Mouse (Mus musculus): ENCODE data around the gene Psme2. TPM values are rescaled to one million over a fixed set of nuclear protein-coding genes. Genes with fewer than 3 reads are reported as not detected.

The Psme2 gene
- polyA plus RNA-seq, 1 experiment from 2014 or later, result 182 TPM

DNA sequence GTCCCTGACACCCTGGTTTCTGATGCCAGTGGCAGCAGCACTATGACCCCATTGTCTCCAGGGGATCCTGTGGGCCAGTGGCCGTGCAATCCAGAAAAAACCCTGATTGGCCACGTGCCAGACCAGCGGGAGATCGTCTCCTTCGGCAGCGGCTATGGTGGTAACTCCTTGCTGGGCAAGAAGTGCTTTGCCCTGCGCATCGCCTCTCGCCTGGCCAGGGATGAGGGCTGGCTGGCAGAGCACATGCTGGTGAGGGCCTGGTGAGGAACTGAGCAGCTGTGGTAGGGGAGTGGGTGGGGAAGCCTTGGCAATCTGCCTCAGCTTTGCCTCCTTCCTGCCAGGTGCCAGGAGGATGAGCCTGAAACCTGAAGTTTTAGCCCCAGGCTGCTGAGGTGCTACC, 46.6 kb downstream of the Psme2 start:
- Histone ChIP-seq H3K9me3 (ENCODE audit: control insufficient read depth, low read length) (no peaks in the 10 kb centered on the region), H3K36me3 (ENCODE audit: control insufficient read depth, insufficient read depth) (peaks cover 2% of the 10 kb centered on the region; the same call in 1 of the 2 replicates), H3K27me3 (replicated peaks; ENCODE audit: control insufficient read depth, insufficient read depth, low read length) (no peaks in the 10 kb centered on the region), H3K4me1 (replicated peaks; ENCODE audit: control insufficient read depth, insufficient read depth, low read length) (peaks cover 26% of the 10 kb centered on the region), H3K4me2 (ENCODE audit: low read length) (no peak overlapping the region), H3K9ac (replicated peaks; ENCODE audit: low read depth, low read length) (peak overlapping the region; percentile 23; the same call in 1 of the 2 replicates), H3K4me3 (replicated peaks; ENCODE audit: low read length) (no peak overlapping the region), H3K27ac (ENCODE audit: low read length) (no peak overlapping the region)
- no peak for ATAC-seq
- WGBS, result 47% methylated on average over 9 of the region's 9 CpGs

GRCm38 (mm10) chr14:55542268-55542667, 48.6 kb downstream of the Psme2 start:
- Histone ChIP-seq H3K4me2 (ENCODE audit: low read length) (no peak overlapping the region), H3K9ac (replicated peaks; ENCODE audit: low read depth, low read length) (no peak overlapping the region), H3K9me3 (ENCODE audit: control insufficient read depth, low read length) (no peaks in the 10 kb centered on the region), H3K4me3 (replicated peaks; ENCODE audit: low read length) (no peak overlapping the region), H3K36me3 (ENCODE audit: control insufficient read depth, insufficient read depth) (no peaks in the 10 kb centered on the region), H3K27ac (ENCODE audit: low read length) (no peak overlapping the region), H3K4me1 (replicated peaks; ENCODE audit: control insufficient read depth, insufficient read depth, low read length) (peaks cover 26% of the 10 kb centered on the region), H3K27me3 (replicated peaks; ENCODE audit: control insufficient read depth, insufficient read depth, low read length) (no peaks in the 10 kb centered on the region)
- ATAC-seq, result no peak
- 97% methylated on average over 12 of the region's 12 CpGs for WGBS

GRCm38 (mm10) chr14:55540787-55541321, 50.1 kb downstream of the Psme2 start:
- Histone ChIP-seq H3K4me1 (replicated peaks; ENCODE audit: control insufficient read depth, insufficient read depth, low read length) (peaks cover 26% of the 10 kb centered on the region), H3K4me3 (replicated peaks; ENCODE audit: low read length) (peak overlapping the region; percentile 63), H3K27me3 (replicated peaks; ENCODE audit: control insufficient read depth, insufficient read depth, low read length) (no peaks in the 10 kb centered on the region), H3K9me3 (ENCODE audit: control insufficient read depth, low read length) (no peaks in the 10 kb centered on the region), H3K27ac (ENCODE audit: low read length) (peak overlapping the region; percentile 67), H3K36me3 (ENCODE audit: control insufficient read depth, insufficient read depth) (no peaks in the 10 kb centered on the region), H3K9ac (replicated peaks; ENCODE audit: low read depth, low read length) (peak overlapping the region; percentile 76), H3K4me2 (ENCODE audit: low read length) (peak overlapping the region; percentile 83)
- ATAC-seq, result peak; percentile 62
- 5% methylated on average over 10 of the region's 10 CpGs for WGBS

DNA sequence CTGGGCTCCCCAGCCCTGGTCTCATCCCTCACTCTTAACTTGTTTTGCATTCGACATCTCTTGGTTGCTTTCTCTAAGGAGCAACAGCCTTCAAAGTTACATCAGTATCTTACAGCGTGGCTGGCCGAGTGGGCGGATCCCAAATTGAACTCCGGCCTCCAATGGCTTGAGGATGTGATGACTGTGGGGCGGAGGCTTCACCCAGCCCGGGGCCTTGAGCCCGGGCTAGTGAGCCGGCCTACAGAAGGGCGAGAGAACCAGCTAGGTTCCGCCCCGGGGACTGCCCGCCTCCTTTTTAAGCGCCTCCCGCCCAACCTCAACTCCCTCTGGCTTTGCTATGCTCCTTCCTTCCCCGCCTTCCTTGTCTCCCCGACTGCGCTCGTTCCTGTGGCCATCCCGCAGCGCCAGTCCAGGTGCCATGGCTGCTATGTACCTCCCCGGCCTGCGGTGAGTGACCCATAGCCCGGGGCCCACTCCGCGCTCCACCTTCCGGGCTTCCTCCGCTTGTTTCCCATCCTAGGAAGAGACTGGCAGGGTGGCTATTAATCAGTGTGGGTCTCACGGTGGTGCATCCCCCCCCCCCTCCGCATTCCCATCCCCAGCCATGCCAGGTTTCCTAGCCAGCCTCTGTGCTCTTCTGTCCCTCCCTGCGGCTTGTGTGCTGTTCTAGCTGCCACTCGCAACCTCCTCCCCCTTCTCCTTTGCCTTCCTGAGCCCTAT, 50.7 kb downstream of the Psme2 start, which contains the start of gene Pck2:
TSS of gene Pck2 (plus strand) at position 200 of the 720 bp plus-strand sequence.
- H3K4me2 ChIP-seq (ENCODE audit: low read length), result peak within 1 kb of the TSS; percentile 83
- no peaks in the 10 kb centered on the region for H3K9me3 ChIP-seq (ENCODE audit: control insufficient read depth, low read length)
- peak within 1 kb of the TSS; percentile 76 for H3K9ac ChIP-seq (replicated peaks; ENCODE audit: low read depth, low read length)
- H3K27ac ChIP-seq (ENCODE audit: low read length), result peak within 1 kb of the TSS; percentile 67
- no peaks in the 10 kb centered on the region for H3K27me3 ChIP-seq (replicated peaks; ENCODE audit: control insufficient read depth, insufficient read depth, low read length)
- H3K4me3 ChIP-seq (replicated peaks; ENCODE audit: low read length), result peak within 1 kb of the TSS; percentile 63
- WGBS, result under 1% methylated on average over 32 of the region's 32 CpGs
- H3K36me3 ChIP-seq (ENCODE audit: control insufficient read depth, insufficient read depth), result no peaks in the 10 kb centered on the region
- H3K4me1 ChIP-seq (replicated peaks; ENCODE audit: control insufficient read depth, insufficient read depth, low read length), result peaks cover 26% of the 10 kb centered on the region
- peak; percentile 80 for ATAC-seq

Other genes starting within 250 kb of the Psme2 start
- 43.3 and 48.2 TPM in 2 replicates for gene Dhrs4, start 112.4 kb downstream of the Psme2 start, polyA plus RNA-seq (2015; fragmentation: Nextera tagmentation; extraction: Ambion mirVana)
- 29.4 and 38.1 TPM in 2 replicates for gene Carmil3, start 100.5 kb downstream of the Psme2 start, polyA plus RNA-seq (2015; fragmentation: Nextera tagmentation; extraction: Ambion mirVana)
- gene Cpne6, start 80.7 kb downstream of the Psme2 start, polyA plus RNA-seq (2015; fragmentation: Nextera tagmentation; extraction: Ambion mirVana), result 9.9 and 18.0 TPM in 2 replicates
- not detected in 2 replicates for gene Nrl, start 66.1 kb downstream of the Psme2 start, polyA plus RNA-seq (2015; fragmentation: Nextera tagmentation; extraction: Ambion mirVana)
- 23.3 and 23.6 TPM in 2 replicates for gene Pck2, start 50.8 kb downstream of the Psme2 start, polyA plus RNA-seq (2015; fragmentation: Nextera tagmentation; extraction: Ambion mirVana)
- 123 and 127 TPM in 2 replicates for gene Dcaf11, start 31.1 kb downstream of the Psme2 start, polyA plus RNA-seq (2015; fragmentation: Nextera tagmentation; extraction: Ambion mirVana)
- 0.63 and 2.3 TPM in 2 replicates for gene A730061H03Rik, start 30.7 kb downstream of the Psme2 start, polyA plus RNA-seq (2015; fragmentation: Nextera tagmentation; extraction: Ambion mirVana)
- not detected in 2 replicates for gene Fitm1, start 15.5 kb downstream of the Psme2 start, polyA plus RNA-seq (2015; fragmentation: Nextera tagmentation; extraction: Ambion mirVana)
- gene Psme1, start 13.0 kb downstream of the Psme2 start, polyA plus RNA-seq (2015; fragmentation: Nextera tagmentation; extraction: Ambion mirVana), result 185 and 197 TPM in 2 replicates
- 12.9 and 23.4 TPM in 2 replicates for gene Emc9, start 5.8 kb downstream of the Psme2 start, polyA plus RNA-seq (2015; fragmentation: Nextera tagmentation; extraction: Ambion mirVana)
- 16.9 and 22.5 TPM in 2 replicates for gene Rnf31, start 595 bp upstream of the Psme2 start, polyA plus RNA-seq (2015; fragmentation: Nextera tagmentation; extraction: Ambion mirVana)
- 7.8 and 11.8 TPM in 2 replicates for gene Irf9, start 12.5 kb upstream of the Psme2 start, polyA plus RNA-seq (2015; fragmentation: Nextera tagmentation; extraction: Ambion mirVana)
- 9.4 and 11.3 TPM in 2 replicates for gene Rec8, start 26.9 kb upstream of the Psme2 start, polyA plus RNA-seq (2015; fragmentation: Nextera tagmentation; extraction: Ambion mirVana)
- gene Ipo4, start 44.8 kb upstream of the Psme2 start, polyA plus RNA-seq (2015; fragmentation: Nextera tagmentation; extraction: Ambion mirVana), result 92.5 and 110 TPM in 2 replicates
- 0.67 and 3.8 TPM in 2 replicates for gene Gm49378, start 46.8 kb upstream of the Psme2 start, polyA plus RNA-seq (2015; fragmentation: Nextera tagmentation; extraction: Ambion mirVana)
- gene Tm9sf1, start 52.7 kb upstream of the Psme2 start, polyA plus RNA-seq (2015; fragmentation: Nextera tagmentation; extraction: Ambion mirVana), result 62.1 and 66.2 TPM in 2 replicates
- gene Tssk4, start 59.1 kb upstream of the Psme2 start, polyA plus RNA-seq (2015; fragmentation: Nextera tagmentation; extraction: Ambion mirVana), result 0.29 and 0.51 TPM in 2 replicates
- gene Mdp1, start 69.4 kb upstream of the Psme2 start, polyA plus RNA-seq (2015; fragmentation: Nextera tagmentation; extraction: Ambion mirVana), result 63.5 and 71.3 TPM in 2 replicates
- gene Gmpr2, start 80.8 kb upstream of the Psme2 start, polyA plus RNA-seq (2015; fragmentation: Nextera tagmentation; extraction: Ambion mirVana), result 52.5 and 62.6 TPM in 2 replicates
- 514 and 544 TPM in 2 replicates for gene Nedd8, start 81.0 kb upstream of the Psme2 start, polyA plus RNA-seq (2015; fragmentation: Nextera tagmentation; extraction: Ambion mirVana)
- 31.4 and 32.6 TPM in 2 replicates for gene Tinf2, start 90.7 kb upstream of the Psme2 start, polyA plus RNA-seq (2015; fragmentation: Nextera tagmentation; extraction: Ambion mirVana)
- gene Tgm1, start 122.8 kb upstream of the Psme2 start, polyA plus RNA-seq (2015; fragmentation: Nextera tagmentation; extraction: Ambion mirVana), result 0.26 and 0.28 TPM in 2 replicates
- gene Rabggta, start 131.2 kb upstream of the Psme2 start, polyA plus RNA-seq (2015; fragmentation: Nextera tagmentation; extraction: Ambion mirVana), result 52.6 and 53.3 TPM in 2 replicates
- gene Dhrs1, start 154.6 kb upstream of the Psme2 start, polyA plus RNA-seq (2015; fragmentation: Nextera tagmentation; extraction: Ambion mirVana), result 81.9 and 83.5 TPM in 2 replicates
- 36.4 and 46.0 TPM in 2 replicates for gene Nop9, start 154.6 kb upstream of the Psme2 start, polyA plus RNA-seq (2015; fragmentation: Nextera tagmentation; extraction: Ambion mirVana)
- gene Cideb, start 167.3 kb upstream of the Psme2 start, polyA plus RNA-seq (2015; fragmentation: Nextera tagmentation; extraction: Ambion mirVana), result 0.21 TPM in 1 of 2 replicates, not detected in the other
- gene Ltb4r2, start 170.3 kb upstream of the Psme2 start, polyA plus RNA-seq (2015; fragmentation: Nextera tagmentation; extraction: Ambion mirVana), result 0.21 and 0.38 TPM in 2 replicates
- gene Ltb4r1, start 174.8 kb upstream of the Psme2 start, polyA plus RNA-seq (2015; fragmentation: Nextera tagmentation; extraction: Ambion mirVana), result 0.24 and 0.25 TPM in 2 replicates
- 3.2 and 3.7 TPM in 2 replicates for gene Adcy4, start 193.0 kb upstream of the Psme2 start, polyA plus RNA-seq (2015; fragmentation: Nextera tagmentation; extraction: Ambion mirVana)
- gene Ripk3, start 197.8 kb upstream of the Psme2 start, polyA plus RNA-seq (2015; fragmentation: Nextera tagmentation; extraction: Ambion mirVana), result 2.7 and 3.2 TPM in 2 replicates
- 11.7 and 12.3 TPM in 2 replicates for gene Nfatc4, start 232.0 kb upstream of the Psme2 start, polyA plus RNA-seq (2015; fragmentation: Nextera tagmentation; extraction: Ambion mirVana)

Measured in forebrain, embryonic 16.5 days (tissue).